21 mouse cellular contexts compared by ENCODE assay signal in genomic region chr2:180362585-180363433, GRCm38 (mm10). TPM values are rescaled to one million over a fixed set of nuclear protein-coding genes. Genes with fewer than 3 reads are reported as not detected.
DNase-seq lines count a peak whose midpoint lies in the region; ATAC-seq and TF ChIP-seq lines count a peak whose summit lies in the region.
"Had no signal": no experiment of that assay in that cellular context is flagged by ENCODE, and none has a peak within 500 bp of the region (broad histone marks: within the 10 kb centered on the region; RNA-seq: fewer than 3 reads in every experiment).

No protein-coding gene starts in this region.

- no peaks in the 10 kb centered on the region for H3K27me3 ChIP-seq in midbrain, embryonic 11.5 days (ENCODE audit: control insufficient read depth, insufficient read depth, low read length)
- H3K27me3 ChIP-seq in midbrain, postnatal 0 days (ENCODE audit: insufficient read depth, low read length): no peaks in the 10 kb centered on the region
- H3K27me3 ChIP-seq in heart, embryonic 16.5 days (ENCODE audit: control insufficient read depth, insufficient read depth, low read length): no peaks in the 10 kb centered on the region
- H3K27me3 ChIP-seq: forebrain, embryonic 15.5 days; neural tube, embryonic 12.5 days had no signal

- H3K4me1 ChIP-seq in midbrain, embryonic 11.5 days (ENCODE audit: control insufficient read depth, insufficient read depth, low read length): no peaks in the 10 kb centered on the region
- no peaks in the 10 kb centered on the region for H3K4me1 ChIP-seq in midbrain, postnatal 0 days (ENCODE audit: insufficient read depth, low read length)
- H3K4me1 ChIP-seq in heart, embryonic 16.5 days (ENCODE audit: control insufficient read depth, insufficient read depth, low read length): peaks cover 18% of the 10 kb centered on the region
- H3K4me1 ChIP-seq: forebrain, embryonic 15.5 days; neural tube, embryonic 12.5 days had no signal

- no peaks in the 10 kb centered on the region for H3K36me3 ChIP-seq in midbrain, embryonic 11.5 days (ENCODE audit: control insufficient read depth, insufficient read depth, low read length)
- no peaks in the 10 kb centered on the region for H3K36me3 ChIP-seq in midbrain, postnatal 0 days (ENCODE audit: insufficient read depth, low read length)
- no peaks in the 10 kb centered on the region for H3K36me3 ChIP-seq in heart, embryonic 16.5 days (ENCODE audit: control insufficient read depth, insufficient read depth)
- H3K36me3 ChIP-seq: forebrain, embryonic 15.5 days; neural tube, embryonic 12.5 days had no signal

- ATAC-seq in midbrain, embryonic 11.5 days (ENCODE audit: low FRiP score): no peak
- no peak for ATAC-seq in midbrain, postnatal 0 days (ENCODE audit: low FRiP score)
- ATAC-seq in heart, embryonic 16.5 days (replicated peaks; ENCODE audit: extremely low read depth, insufficient read depth, low FRiP score): no peak; the same call in 1 of the 2 replicates
- ATAC-seq: forebrain, embryonic 15.5 days; intestine, postnatal 0 days had no signal

- H3K27ac ChIP-seq in midbrain, embryonic 11.5 days (ENCODE audit: low read depth, low read length): no peak overlapping the region
- no peak overlapping the region for H3K27ac ChIP-seq in midbrain, postnatal 0 days (ENCODE audit: low read depth, low read length)
- peak overlapping the region; percentile 82 for H3K27ac ChIP-seq in heart, embryonic 16.5 days (ENCODE audit: low read length)
- H3K27ac ChIP-seq: forebrain, embryonic 15.5 days; hindbrain, embryonic 14.5 days; layer of hippocampus, adult 2 months; neural tube, embryonic 12.5 days had no signal

- whole genome bisulfite sequencing in midbrain, embryonic 11.5 days: 67% methylated on average over 7 of the region's 7 CpGs
- WGBS in midbrain, postnatal 0 days: 73% methylated on average over 7 of the region's 7 CpGs
- 36% methylated on average over 7 of the region's 7 CpGs for WGBS in heart, embryonic 16.5 days

- no peak overlapping the region for H3K4me3 ChIP-seq in midbrain, embryonic 11.5 days (ENCODE audit: low read depth, low read length)
- no peak overlapping the region for H3K4me3 ChIP-seq in midbrain, postnatal 0 days (ENCODE audit: low read depth, low read length)
- no peak overlapping the region for H3K4me3 ChIP-seq in heart, embryonic 16.5 days (ENCODE audit: low read length)
- H3K4me3 ChIP-seq: forebrain, embryonic 15.5 days; layer of hippocampus, adult 2 months; megakaryocyte, embryonic 14.5 days; neural tube, embryonic 12.5 days had no signal

- no peak overlapping the region for H3K9ac ChIP-seq in midbrain, embryonic 11.5 days (ENCODE audit: low read length)
- no peak overlapping the region for H3K9ac ChIP-seq in midbrain, postnatal 0 days (replicated peaks; ENCODE audit: low read length, poor library complexity, severe bottlenecking)
- 0 out of 2 replicates have a peak overlapping the region, but pooled peaks have one; percentile 5 for H3K9ac ChIP-seq in heart, embryonic 16.5 days (ENCODE audit: low read length)
- H3K9ac ChIP-seq: forebrain, embryonic 15.5 days; hindbrain, embryonic 14.5 days; neural tube, embryonic 12.5 days had no signal

- peak; percentile 80 for DNase-seq in gastrocnemius, adult 18-20 months (ENCODE audit: low spot score)
- no peak for DNase-seq in gastrocnemius, postnatal 4 days (ENCODE audit: low spot score in 2 of 2)
- peak; percentile 56 for DNase-seq in midbrain, embryonic 11.5 days (ENCODE audit: low spot score, missing footprints)
- DNase-seq in midbrain, postnatal 0 days (ENCODE audit: low spot score): no peak
- no peak for DNase-seq in frontal cortex, adult 2 months (ENCODE audit: extremely low spot score in 1 of 2, low spot score in 1 of 2)
- no peak for DNase-seq in liver
- DNase-seq in right cerebral cortex, postnatal 25 days: no peak
- DNase-seq: cerebellum, postnatal 14 days; kidney, postnatal 10 days; lung, postnatal 10 days; thymus, postnatal 36 days had no signal

- no peaks in the 10 kb centered on the region for H3K9me3 ChIP-seq in midbrain, embryonic 11.5 days (ENCODE audit: control insufficient read depth, low read length)
- no peaks in the 10 kb centered on the region for H3K9me3 ChIP-seq in midbrain, postnatal 0 days (ENCODE audit: low read length)
- H3K9me3 ChIP-seq in heart, embryonic 16.5 days (replicated peaks; ENCODE audit: control insufficient read depth, low read length): no peaks in the 10 kb centered on the region
- H3K9me3 ChIP-seq: forebrain, embryonic 15.5 days; megakaryocyte, embryonic 14.5 days; neural tube, embryonic 12.5 days had no signal

- no peak for TF ChIP-seq CTCF in midbrain, postnatal 0 days (IDR thresholded peaks at IDR 0.05)

- no peak overlapping the region for H3K4me2 ChIP-seq in midbrain, embryonic 11.5 days
- no peak overlapping the region for H3K4me2 ChIP-seq in midbrain, postnatal 0 days (ENCODE audit: low read depth, low read length, poor library complexity, severe bottlenecking)
- no peak overlapping the region for H3K4me2 ChIP-seq in heart, embryonic 16.5 days (ENCODE audit: low read depth, low read length)
- H3K4me2 ChIP-seq: forebrain, embryonic 15.5 days; hindbrain, embryonic 14.5 days; neural tube, embryonic 12.5 days had no signal

RNA-seq across cellular contexts. Expression of gene Gata5, which starts 28.3 kb away (rescaled TPM):
- not detected for total RNA-seq in gastrocnemius, adult 18-20 months (2021)
- under 1 TPM in 1 of 2 experiments, not detected in 1; 0.08 TPM for total RNA-seq in gastrocnemius, postnatal 4 days (2021)
- polyA plus RNA-seq in midbrain, embryonic 11.5 days (2014; fragmentation: Nextera tagmentation; extraction: Ambion mirVana): not detected in 2 replicates
- not detected in 2 replicates for total RNA-seq in midbrain, postnatal 0 days (2014; rRNA removed)
- not detected in 2 replicates for polyA plus RNA-seq in midbrain, postnatal 0 days (2015; fragmentation: Nextera tagmentation; extraction: Ambion mirVana)
- polyA plus RNA-seq in heart, embryonic 16.5 days (2015; fragmentation: Nextera tagmentation; extraction: Ambion mirVana): 3.9 and 5.7 TPM in 2 replicates
- not detected in 2 replicates for polyA plus RNA-seq in frontal cortex, adult 2 months (2012; rRNA removed)
- total RNA-seq: gastrocnemius, postnatal 36 days; layer of hippocampus, adult 2 months; left cerebral cortex, adult 18-20 months; MEL had no signal
- polyA plus RNA-seq: forebrain, embryonic 15.5 days; neural tube, embryonic 12.5 days had no signal

Comparison
In these comparisons a context has a peak if more than half of its experiments do, and no peak if none do; other contexts are left out.
1. DNase-seq: peak in gastrocnemius, adult 18-20 months (single experiment) and midbrain, embryonic 11.5 days (single experiment); none in gastrocnemius, postnatal 4 days (0 of 2), midbrain, postnatal 0 days (single experiment), frontal cortex, adult 2 months (0 of 2), liver (single experiment) and right cerebral cortex, postnatal 25 days (single experiment).